23 mouse cellular contexts compared by ENCODE assay signal in the genomic region with DNA sequence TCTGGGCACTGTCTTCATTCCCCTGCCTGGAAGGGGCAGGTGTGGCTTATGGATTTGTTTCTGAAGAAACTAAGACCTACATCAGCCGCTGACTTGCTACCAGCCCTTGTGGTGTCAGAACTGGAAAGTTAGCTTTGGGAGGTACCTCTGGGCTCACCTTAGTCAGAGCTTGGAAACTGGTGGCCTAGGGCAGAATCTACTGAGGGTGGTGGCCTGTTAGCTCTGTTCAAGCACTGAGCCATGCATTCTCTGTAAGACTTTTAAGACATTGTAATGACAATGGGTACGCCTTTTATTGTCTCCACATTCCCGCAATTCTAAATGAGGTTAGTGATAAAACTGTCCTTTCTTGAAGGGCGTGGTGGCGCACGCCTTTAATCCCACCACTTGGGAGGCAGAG. TPM values are rescaled to one million over a fixed set of nuclear protein-coding genes. Genes with fewer than 3 reads are reported as not detected.
DNase-seq lines count a peak whose midpoint lies in the region; ATAC-seq and TF ChIP-seq lines count a peak whose summit lies in the region.
"Had no signal": no experiment of that assay in that cellular context is flagged by ENCODE, and none has a peak within 500 bp of the region (broad histone marks: within the 10 kb centered on the region; RNA-seq: fewer than 3 reads in every experiment).

No protein-coding gene starts in this region.

- in situ Hi-C loops in ES-E14 (cut with MboI; ENCODE audit: low sequenced_read_pairs in 2 of 2, unreplicated experiment in 2 of 2): no loop called here

- no peaks in the 10 kb centered on the region for H3K27me3 ChIP-seq in E14TG2a.4 (ENCODE audit: insufficient read depth, low read length)
- H3K27me3 ChIP-seq: embryonic facial prominence, embryonic 12.5 days; embryonic facial prominence, embryonic 15.5 days; hindbrain, embryonic 15.5 days; Patski had no signal

- H3K9ac ChIP-seq in ES-E14 (ENCODE audit: insufficient read depth, low read depth, low read length, poor library complexity, severe bottlenecking): peak overlapping the region; percentile 81
- H3K9ac ChIP-seq: embryonic facial prominence, embryonic 12.5 days; embryonic facial prominence, embryonic 15.5 days; forebrain, postnatal 0 days; hindbrain, embryonic 12.5 days; hindbrain, embryonic 15.5 days had no signal

- peak overlapping the region; percentile 43 for H3K4me3 ChIP-seq in E14TG2a.4 (replicated peaks; ENCODE audit: low read length)
- H3K4me3 ChIP-seq in ES-E14 (ENCODE audit: insufficient read depth in 1 of 2, low read depth in 1 of 2, low read length in 2 of 2, poor library complexity in 1 of 2, severe bottlenecking in 1 of 2): peak overlapping the region; percentile 1 to 38; a peak in 2 of 4 replicates
- H3K4me3 ChIP-seq: embryonic facial prominence, embryonic 12.5 days; embryonic facial prominence, embryonic 15.5 days; gastrocnemius, adult 2 months; hindbrain, embryonic 12.5 days; hindbrain, embryonic 15.5 days had no signal

- H3K27ac ChIP-seq in ES-E14 (ENCODE audit: insufficient read depth, low read depth, low read length, poor library complexity, severe bottlenecking): peak overlapping the region; percentile 100
- H3K27ac ChIP-seq: embryonic facial prominence, embryonic 12.5 days; embryonic facial prominence, embryonic 15.5 days; gastrocnemius, adult 2 months; hindbrain, embryonic 12.5 days; hindbrain, embryonic 15.5 days had no signal

- H3K9me3 ChIP-seq in E14TG2a.4 (ENCODE audit: low read length) (0 out of 2 replicates have a peak, but pooled peaks cover 5% of the 10 kb centered on the region), ES-E14 (ENCODE audit: control insufficient read depth, insufficient read depth, low read depth, low read length) (no peaks in the 10 kb centered on the region)
- H3K9me3 ChIP-seq: embryonic facial prominence, embryonic 12.5 days; embryonic facial prominence, embryonic 15.5 days; G1E; hindbrain, embryonic 12.5 days; hindbrain, embryonic 15.5 days had no signal

- no peak for TF ChIP-seq CTCF in E14TG2a.4 (conservative IDR thresholded peaks at IDR 0.05; ENCODE audit: low read length)

- no peaks in the 10 kb centered on the region for H3K36me3 ChIP-seq in E14TG2a.4 (ENCODE audit: insufficient read depth, low read length)
- no peaks in the 10 kb centered on the region for H3K36me3 ChIP-seq in ES-E14 (ENCODE audit: control insufficient read depth, insufficient read depth, low read length, poor library complexity, severe bottlenecking)
- H3K36me3 ChIP-seq: embryonic facial prominence, embryonic 12.5 days; embryonic facial prominence, embryonic 15.5 days; G1E; hindbrain, embryonic 12.5 days; hindbrain, embryonic 15.5 days had no signal

- H3K4me1 ChIP-seq in E14TG2a.4 (replicated peaks; ENCODE audit: low read depth, low read length) (peaks cover 75% of the 10 kb centered on the region), ES-E14 (ENCODE audit: control insufficient read depth in 2 of 2, insufficient read depth in 2 of 2, low read length in 2 of 2, poor library complexity in 1 of 2) (peaks cover 10 to 27% of the 10 kb centered on the region in 2 experiments)
- H3K4me1 ChIP-seq: embryonic facial prominence, embryonic 12.5 days; hindbrain, embryonic 15.5 days had no signal

- DNase-seq in cerebellum, adult 11-12 months: peak; percentile 5
- DNase-seq in cerebellum, postnatal 4 days (ENCODE audit: low spot score in 2 of 2): no peak
- peak; percentile 79 for DNase-seq in ES-E14 (ENCODE audit: low read depth, low spot score)
- DNase-seq in ZHBTc4 (ENCODE audit: low read depth, low spot score): peak; percentile 97
- DNase-seq in c-Kit-positive CD71-positive TER-119-positive erythroid progenitor cells, embryonic 14.5 days (ENCODE audit: low spot score): no peak
- DNase-seq: adrenal gland, postnatal 10 days; adrenal gland, postnatal 36 days; cerebellum, adult 11 months; cerebellum, postnatal 14 days; forebrain, postnatal 0 days; gastrocnemius, adult 2 months; gastrocnemius, postnatal 14 days; heart, adult 11 months had no signal

- ATAC-seq in megakaryocyte-erythroid progenitor cell, adult 5-6 weeks (replicated peaks; ENCODE audit: low FRiP score, low TSS enrichment, poor library complexity, severe bottlenecking): no peak
- ATAC-seq: forebrain, embryonic 14.5 days; forebrain, postnatal 0 days; intestine, postnatal 0 days; Patski had no signal

TF ChIP-seq in ES-E14, 5 proteins besides CTCF, POLR2A, EP300 and RAD21:
- TF ChIP-seq HCFC1 (IDR thresholded peaks at IDR 0.05; ENCODE audit: borderline replicate concordance, insufficient read depth, low read length) (peak; percentile 25; the same call in 1 of the 2 replicates), ZC3H11A (IDR thresholded peaks at IDR 0.05; ENCODE audit: borderline replicate concordance, low read depth, low read length) (no peak)

RNA-seq across cellular contexts. Expression of a gene that starts 12.8 kb away (rescaled TPM):
- total RNA-seq in ES-E14 (2012; rRNA removed): 87.1 and 95.0 TPM in 2 replicates
- total RNA-seq in megakaryocyte-erythroid progenitor cell, adult 5-6 weeks (2014; fragmentation: Nextera tagmentation): 37.3 and 46.2 TPM in 2 replicates
- 16.3 and 36.1 TPM in 2 replicates for total RNA-seq in megakaryocyte-erythroid progenitor cell, adult 5-6 weeks (2017)

Comparison
In these comparisons a context has a peak if more than half of its experiments do, and no peak if none do; other contexts are left out.
1. DNase-seq: peak in cerebellum, adult 11-12 months (single experiment), ES-E14 (single experiment) and ZHBTc4 (single experiment); none in cerebellum, postnatal 4 days (0 of 2) and c-Kit-positive CD71-positive TER-119-positive erythroid progenitor cells, embryonic 14.5 days (single experiment).